Mouse (Mus musculus) frontal cortex, postnatal 25 days (tissue): ENCODE results near the gene Lrguk.

Experiments
- DNase-seq, 2 experiments: peaks; one replicate each; pipeline ENCODE4 v3.0.0; 2022; ENCODE audit warnings: low spot score in 2 of 2

Gene Lrguk

GRCm38 (mm10) chr6:34066790-34067189, 37.5 kb downstream of the Lrguk start:
- no peak for DNase-seq

- DNase-seq = no peak
These were observed 38.0 kb downstream of the Lrguk start for GRCm38 (mm10) chr6:34067271-34067670.

GRCm38 (mm10) chr6:34071936-34072335, 42.7 kb downstream of the Lrguk start:
- no peak for DNase-seq

- DNase-seq = no peak
These were observed 44.7 kb downstream of the Lrguk start for GRCm38 (mm10) chr6:34073931-34074442.

GRCm38 (mm10) chr6:34075520-34075919, 46.3 kb downstream of the Lrguk start:
- DNase-seq = no peak

GRCm38 (mm10) chr6:34083471-34083870, 54.2 kb downstream of the Lrguk start:
- no peak for DNase-seq

DNA sequence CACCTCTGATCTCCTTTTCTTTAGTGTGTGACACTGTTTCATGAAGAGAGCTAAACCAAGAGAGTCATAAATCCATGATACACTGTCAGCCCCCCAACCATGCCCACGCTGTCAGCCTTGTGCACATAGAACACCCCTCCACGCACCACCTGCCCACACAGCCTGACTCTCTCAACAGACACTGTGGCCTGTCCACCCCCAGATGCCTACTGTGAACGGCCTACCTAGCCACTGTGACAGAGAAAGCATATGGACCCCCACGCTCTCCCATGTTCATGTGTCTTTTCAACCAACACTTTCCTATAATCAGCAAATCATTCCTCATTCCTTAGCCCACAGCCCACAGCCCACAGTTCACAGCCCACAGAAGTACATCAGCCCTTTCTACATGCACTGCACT, 58.5 kb downstream of the Lrguk start:
- DNase-seq = no peak

GRCm38 (mm10) chr6:34088986-34089385, 59.7 kb downstream of the Lrguk start:
- DNase-seq = no peak

GRCm38 (mm10) chr6:34091537-34091936, 62.3 kb downstream of the Lrguk start:
- no peak for DNase-seq

GRCm38 (mm10) chr6:34096274-34096673, 67.0 kb downstream of the Lrguk start:
- DNase-seq = no peak

DNA sequence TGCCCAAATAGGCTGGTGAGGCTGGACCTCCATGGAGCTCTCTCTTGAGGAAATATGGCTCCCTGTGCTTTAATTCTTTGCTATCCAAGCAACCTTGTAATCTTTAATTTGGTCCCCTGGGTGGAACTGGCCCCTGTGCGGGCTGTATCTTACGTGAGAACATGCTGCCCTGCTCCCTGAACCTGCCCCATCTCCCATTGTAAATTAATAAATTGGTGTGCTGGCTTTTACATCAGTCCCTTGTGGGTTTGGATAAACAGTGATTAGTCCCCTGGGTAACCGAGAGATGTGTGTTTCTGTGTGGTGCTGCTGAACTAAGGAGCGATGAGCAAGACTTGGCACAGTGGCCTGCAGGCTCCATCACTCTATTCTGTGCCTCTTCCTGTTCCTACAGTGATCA, 67.7 kb downstream of the Lrguk start:
- no peak for DNase-seq

GRCm38 (mm10) chr6:34099725-34100124, 70.5 kb downstream of the Lrguk start:
- DNase-seq = no peak

GRCm38 (mm10) chr6:34101531-34102396, 72.5 kb downstream of the Lrguk start:
- DNase-seq = no peak

DNA sequence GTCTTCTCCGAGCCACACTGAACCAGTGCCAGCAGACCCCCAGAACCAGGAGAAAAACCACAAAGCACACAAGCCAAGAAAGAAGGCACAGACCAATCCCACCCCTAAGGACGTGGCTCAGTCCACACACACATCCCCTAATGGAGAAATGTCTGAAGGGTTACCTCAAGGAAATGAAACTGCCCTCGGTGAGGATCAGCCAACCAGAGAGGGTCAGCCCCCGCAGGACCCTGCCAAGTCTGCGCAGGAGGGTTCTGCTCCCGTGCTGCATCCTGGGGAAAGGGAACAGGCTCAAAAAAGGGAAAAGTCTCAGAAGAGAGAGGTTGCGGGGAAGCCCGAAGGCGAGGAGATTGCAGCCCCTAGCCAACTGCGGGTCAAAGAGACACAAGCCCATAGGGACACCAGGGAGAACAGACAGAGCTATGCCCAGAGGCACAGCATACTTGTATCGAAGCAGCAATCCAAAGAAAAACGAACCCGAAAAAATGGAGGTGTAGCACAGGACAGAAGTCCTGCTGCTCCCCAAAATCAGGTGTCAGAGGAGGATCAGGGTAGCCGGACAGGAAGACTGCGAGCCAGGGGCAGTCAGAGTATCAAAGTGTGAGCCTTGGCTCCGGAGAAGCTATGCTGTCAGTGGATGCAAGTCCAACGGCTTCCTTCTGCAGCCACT, 74.1 kb downstream of the Lrguk start:
- DNase-seq = no peak

GRCm38 (mm10) chr6:34110571-34110970, 81.3 kb downstream of the Lrguk start:
- no peak for DNase-seq

DNA sequence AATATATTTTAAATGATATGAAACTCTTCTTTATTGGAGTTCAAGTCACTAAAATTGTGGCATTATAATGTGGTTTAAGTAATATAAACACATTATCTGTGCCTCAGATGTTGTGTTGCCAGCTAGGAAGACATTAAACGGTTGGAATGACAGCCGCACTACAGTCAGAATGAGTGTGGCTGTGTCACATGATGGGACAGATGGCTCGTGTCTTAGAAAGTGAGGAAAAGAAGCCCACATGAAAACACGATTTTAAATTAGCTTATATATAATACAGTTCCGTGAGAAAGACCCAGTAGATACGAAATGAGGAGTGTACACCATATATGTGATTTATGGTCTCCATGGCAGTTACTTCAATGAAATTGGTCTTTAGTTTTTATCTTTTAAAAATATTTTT, 82.2 kb downstream of the Lrguk start:
- DNase-seq = no peak

GRCm38 (mm10) chr6:34116838-34117478, 87.7 kb downstream of the Lrguk start:
- DNase-seq = no peak

- no peak for DNase-seq
These were observed 95.2 kb downstream of the Lrguk start for GRCm38 (mm10) chr6:34124401-34124800.

GRCm38 (mm10) chr6:34129261-34129660, 100.0 kb downstream of the Lrguk start:
- no peak for DNase-seq

GRCm38 (mm10) chr6:34132391-34132790, 103.1 kb downstream of the Lrguk start:
- DNase-seq = no peak

DNA sequence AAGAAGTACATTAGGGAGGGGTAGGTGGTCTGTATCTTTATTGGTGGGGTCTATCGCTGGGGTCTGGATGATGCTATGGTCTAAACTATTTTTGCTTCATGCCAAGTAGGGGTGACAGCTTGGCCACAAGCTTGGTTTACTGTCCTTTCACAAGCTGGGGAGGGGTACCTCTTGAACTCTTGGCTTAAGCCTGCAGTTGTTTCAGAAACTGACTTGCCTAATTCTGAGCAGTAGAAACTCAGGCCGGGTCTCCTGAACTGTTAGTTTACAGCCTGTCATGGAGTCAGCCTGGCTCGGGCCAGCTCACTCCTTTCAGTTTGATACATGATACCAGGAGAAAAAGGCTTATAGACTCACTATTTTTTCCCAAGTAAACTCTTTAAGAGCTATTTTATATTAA, 109.1 kb downstream of the Lrguk start:
- no peak for DNase-seq

GRCm38 (mm10) chr6:34142931-34143330, 113.7 kb downstream of the Lrguk start:
- no peak for DNase-seq
